Mouse (Mus musculus): ENCODE results near the gene Ccdc191.

DNA sequence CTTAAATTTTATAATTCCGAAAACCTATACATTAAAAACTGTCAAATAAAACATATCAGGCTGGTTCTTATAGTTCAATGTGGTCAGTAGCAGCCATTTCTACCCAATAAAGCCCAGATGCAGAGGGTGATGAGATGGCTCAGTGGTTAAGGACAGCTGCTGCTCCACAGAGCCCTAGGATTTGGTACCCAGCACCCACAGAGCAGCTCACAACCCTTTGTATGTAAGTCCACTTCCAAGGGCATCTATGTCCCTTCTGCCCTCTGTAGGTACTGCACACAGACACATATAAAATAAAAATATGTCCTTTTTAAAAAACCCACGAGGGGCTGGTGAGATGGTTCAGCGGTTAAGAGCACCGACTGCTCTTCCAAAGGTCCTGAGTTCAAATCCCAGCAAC lies 96.7 kb downstream of the Ccdc191 start:
- TF ChIP-seq CTCF (IDR thresholded peaks at IDR 0.05; ENCODE audit: low read depth) (no peak), EP300 (IDR thresholded peaks at IDR 0.05; ENCODE audit: low read depth) (no peak)
